Mouse (Mus musculus) NIH3T3 (cell line): ENCODE measurements around the gene Olfr574.

ENCODE experiments used
- DNase-seq: peaks from one replicate; pipeline ENCODE4 v3.0.0-alpha.2; 2012; ENCODE audit warnings: low read depth

Olfr574 gene

DNA sequence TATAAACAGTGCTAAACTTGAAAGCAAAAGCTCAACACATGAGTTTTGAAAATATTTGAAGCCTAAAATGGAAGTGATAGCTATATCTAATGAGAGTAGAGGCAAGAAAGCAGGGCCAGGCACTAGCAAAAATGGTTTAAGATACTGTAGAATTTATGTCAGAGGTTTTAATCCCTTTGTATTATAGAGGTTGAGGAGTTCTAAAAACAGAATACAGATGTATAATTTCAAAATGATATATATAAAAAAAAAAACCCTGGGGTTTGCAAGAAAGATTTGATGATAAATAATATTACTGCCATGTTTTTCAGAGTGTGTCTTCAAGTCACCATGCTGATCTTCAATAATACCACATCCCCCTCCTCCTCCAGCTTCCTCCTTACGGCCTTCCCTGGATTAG, at the start of gene Olfr574:
Olfr574 (plus strand) TSS at position 301 of the 400 bp plus-strand sequence.
- DNase-seq: no peak

DNA sequence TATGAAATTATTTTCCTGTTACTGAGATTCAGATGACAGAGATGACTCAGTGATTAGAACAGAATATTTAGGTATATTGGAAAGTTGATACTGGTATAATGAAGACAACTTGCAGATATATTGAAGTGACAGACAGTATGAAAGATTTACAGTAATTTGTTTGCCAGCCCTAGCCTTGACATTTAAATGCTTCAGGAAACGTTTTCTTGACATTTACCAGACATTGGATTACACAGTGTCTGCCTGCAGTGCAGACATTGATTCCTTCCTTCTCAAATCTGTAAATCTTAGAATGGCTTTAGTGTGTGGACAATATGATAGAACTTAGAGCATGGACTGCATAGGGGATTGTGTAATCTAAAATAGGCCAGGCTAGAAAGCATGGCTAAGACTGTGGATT, 33.0 kb upstream of the Olfr574 start:
- no peak for DNase-seq

DNA sequence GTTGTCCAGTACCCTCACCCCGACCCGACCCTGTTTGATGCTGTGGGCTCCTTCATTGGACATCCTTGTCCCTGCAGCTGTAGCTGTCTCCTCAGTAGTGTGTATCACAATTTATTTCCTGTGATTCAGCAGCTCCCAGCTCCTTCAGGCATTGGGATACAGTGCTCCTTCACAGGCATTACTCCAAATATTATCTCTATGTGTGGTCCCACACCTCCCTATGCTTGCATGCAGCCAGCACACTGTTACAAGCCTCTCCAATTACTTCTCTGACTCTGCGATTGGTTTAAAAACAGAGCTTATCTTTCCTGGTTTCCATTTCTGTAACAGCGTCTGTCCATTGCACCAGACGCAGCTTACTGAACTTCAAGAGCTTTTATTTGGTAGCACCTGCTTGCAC, 31.9 kb upstream of the Olfr574 start:
- DNase-seq: no peak

DNA sequence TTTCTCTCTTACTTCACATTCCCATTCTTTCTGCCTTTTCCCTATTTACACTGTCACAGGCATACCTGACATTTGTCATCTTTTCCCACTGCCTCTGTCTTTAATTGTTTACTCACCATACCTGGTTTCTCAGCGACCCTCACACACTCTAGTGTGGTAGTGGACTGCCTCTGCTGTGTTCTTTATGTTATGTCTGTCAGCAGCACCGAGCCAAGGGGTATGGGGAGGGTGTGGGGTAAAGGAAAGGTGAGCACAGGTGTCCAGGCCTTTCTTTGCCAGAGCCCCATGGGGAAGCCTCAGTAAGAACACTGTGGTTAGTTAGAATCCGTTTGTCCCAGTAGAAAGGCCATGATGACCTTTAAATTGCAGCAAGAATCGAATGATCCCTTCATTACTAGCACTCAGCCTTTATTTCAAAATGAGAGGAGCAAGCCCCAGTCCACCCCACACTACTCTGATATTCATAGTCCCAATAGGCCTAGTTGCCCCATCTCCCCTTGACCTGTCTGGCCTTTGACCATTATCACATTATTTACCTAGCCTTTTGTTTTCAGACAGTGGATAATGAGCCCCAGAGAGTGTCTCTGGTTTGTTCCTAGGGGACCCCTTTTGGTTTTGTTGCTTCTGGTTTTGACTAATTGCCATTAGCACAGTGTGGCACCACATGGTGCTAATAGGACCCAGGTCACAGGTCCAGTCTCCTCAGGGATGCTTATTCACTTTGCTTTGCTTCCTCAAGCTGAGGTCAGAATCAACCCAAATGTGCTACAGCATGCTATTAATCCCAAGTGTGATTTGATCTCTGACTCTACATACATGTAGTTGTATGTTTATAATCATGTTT, 31.0 kb upstream of the Olfr574 start, which contains the start of gene Olfr571:
Olfr571 (minus strand) TSS at position 505 of the 844 bp plus-strand sequence.
- DNase-seq: no peak

DNA sequence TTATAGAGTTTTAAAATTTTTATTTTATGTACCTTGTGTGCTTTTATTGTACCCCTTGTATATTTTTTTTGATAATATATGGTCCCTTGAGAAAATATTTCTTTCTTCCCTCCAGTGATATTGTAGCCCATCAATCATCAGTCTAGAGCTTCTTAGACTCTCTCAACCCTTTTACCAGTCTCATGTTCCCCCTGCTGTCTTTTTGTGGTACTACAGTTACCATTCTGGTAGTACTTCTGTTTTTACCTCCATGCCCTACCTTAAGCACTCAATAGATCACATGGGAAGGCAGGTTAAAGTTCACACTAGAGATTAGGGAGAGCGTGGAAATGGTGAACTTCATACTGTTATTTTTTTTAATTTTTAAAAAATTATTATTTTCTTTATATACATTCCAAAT, 28.6 kb upstream of the Olfr574 start:
- peak; percentile 75 for DNase-seq

DNA sequence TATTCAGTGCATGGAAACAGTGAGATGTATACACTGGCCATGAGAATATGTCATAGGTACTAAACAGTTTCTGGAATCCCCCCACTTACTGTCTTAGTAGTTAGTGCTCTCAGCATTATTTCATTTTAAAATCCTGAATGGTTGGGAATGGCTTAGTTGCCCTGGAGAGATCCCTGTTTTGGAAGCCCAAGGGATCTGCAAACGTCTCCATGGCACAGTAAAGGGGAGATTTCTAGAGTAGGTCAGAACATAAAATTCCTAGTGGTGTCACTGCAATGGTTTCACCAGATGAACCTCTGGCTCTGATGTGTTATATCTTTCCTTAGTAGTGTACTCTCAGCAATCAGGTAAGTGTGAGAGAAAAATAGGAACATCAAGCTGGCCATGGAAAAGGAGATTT, 24.2 kb upstream of the Olfr574 start, which contains the start of gene Olfr572:
Olfr572 (plus strand) TSS at position 301 of the 400 bp plus-strand sequence.
- no peak for DNase-seq

DNA sequence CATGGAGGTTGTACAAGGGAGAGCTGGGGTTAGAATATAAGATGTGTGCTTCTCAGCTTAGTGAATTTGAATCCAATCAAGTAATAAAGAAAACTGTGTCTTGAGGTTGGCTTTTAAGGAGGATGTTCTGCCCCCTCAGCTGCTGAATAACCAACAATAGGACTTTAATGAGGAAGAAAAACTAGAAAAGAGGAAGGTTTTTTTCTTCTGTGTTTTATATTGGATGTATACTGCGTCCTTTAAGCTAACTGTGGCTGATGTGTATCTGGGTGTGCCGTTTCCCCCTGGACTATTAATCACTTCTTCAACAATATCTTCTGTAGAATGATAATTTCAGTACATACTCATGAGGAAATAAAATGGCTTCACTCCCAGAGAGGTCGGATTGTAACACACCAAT, 21.2 kb upstream of the Olfr574 start:
- DNase-seq: no peak

DNA sequence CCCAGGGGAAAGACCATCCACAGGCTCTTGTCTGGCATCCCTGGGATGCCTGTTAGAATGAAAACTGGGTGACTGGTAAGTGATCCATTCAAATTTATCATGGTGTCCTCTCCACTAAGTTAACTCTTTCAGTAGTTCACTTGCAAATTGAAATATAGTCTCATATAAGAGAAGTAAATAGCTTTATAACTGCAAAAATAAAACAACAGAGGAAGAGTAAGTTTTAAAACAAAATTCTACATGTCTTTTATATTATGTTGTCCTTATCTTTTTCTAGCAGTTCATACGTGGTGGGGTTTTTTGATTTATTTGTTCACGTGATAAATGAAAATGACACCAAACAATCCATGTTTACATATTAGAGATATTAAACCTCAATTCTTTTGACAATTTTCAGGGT, 5.8 kb upstream of the Olfr574 start, which contains the start of gene Olfr573-ps1:
Olfr573-ps1 (minus strand) TSS at position 101 of the 400 bp plus-strand sequence.
- no peak for DNase-seq

DNA sequence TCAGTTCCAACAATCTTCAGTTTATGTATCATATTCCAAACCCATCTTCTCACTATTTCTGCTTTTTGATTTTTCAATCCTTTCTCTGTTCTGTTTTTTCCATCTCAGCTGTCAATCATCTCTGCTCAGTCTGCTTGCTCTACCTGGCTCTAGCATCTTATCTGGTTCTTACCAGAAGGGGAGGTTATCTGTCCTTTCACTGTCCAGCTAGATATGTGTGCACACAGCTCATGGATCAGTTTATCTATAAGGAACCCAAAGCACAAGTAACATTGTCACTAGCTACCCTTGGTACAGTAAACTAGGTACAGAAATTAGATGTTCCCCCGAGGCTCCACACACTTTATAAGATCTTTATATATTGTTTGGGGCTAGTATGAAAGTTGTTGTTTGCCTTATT, 4.8 kb upstream of the Olfr574 start:
- DNase-seq: no peak

DNA sequence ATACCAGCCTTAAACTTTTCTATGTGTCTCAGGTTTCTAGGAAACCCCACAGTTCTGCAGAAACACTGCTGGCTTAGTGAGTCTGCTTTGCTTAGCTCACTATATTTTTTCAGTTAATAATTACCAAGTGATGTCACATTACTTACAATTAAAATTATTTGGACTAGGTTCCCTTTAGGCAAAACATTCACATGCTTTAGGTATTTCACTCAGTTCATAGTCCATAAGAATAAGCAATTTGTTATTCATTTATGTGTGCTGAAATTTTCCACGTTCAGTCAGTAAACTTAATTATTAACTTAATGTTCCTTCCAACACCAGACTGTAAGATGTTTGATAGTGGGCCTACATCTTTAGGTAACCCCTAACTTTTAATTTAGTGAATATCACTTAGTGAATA, 2.5 kb downstream of the Olfr574 start:
- DNase-seq: no peak

DNA sequence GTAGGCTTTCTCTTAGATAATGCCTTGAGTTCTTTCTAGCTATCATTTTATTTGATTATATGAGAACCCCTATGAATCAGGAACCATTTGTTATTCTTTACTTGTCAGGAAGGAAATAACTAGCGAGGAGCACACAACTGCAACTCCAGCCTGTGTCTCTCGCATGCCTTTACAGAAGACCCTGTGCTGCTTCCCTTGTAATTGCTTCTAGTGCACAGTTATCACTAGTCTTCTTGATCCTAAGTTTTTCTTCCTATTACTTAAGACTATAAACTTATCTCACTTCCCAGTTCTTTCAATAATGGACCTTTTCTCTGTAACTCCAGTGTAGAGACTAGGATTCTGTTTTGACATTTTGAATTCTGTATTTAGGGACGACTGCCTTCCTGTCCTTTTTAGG, 9.9 kb downstream of the Olfr574 start:
- DNase-seq: no peak

DNA sequence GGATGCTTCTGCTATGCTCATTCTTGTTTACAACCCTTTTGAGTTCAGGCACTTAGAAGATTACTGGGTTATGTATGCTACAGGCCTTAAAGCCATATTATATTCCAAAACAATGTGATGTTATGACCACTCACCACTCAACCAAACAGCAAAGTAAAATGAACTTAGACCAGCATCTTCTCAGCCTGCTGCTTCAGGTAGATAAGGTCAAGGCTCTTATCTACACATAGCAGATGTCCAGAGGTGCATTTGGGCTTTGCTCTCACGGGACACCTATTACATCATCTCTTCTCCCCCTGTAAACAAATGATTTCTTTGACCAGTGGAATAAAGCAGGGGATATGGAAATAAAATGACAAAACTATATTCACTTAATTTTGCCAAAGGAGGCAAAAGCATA, 10.3 kb downstream of the Olfr574 start, which contains the start of gene Olfr575:
Olfr575 (minus strand) TSS at position 183 of the 400 bp plus-strand sequence.
- no peak for DNase-seq

DNA sequence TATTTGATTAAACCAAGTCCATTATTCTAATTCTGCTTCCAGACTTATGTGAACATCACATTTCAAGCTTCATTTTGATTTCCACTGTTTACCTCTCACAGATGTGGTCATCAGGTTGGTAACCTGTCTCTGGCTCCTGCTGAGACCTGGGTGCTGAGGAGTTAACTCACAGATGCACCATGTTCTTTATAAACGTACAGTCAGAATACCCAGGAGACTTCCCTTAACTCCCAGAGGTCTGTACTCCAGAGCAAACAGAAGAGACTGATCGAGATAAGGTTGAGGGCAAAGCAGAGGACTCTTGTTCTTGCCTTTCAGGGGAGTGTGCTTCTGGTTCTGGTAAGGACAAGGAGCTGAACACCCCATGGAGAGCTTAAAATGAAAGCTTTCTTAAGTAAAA, 14.1 kb downstream of the Olfr574 start, which contains the start of gene Olfr576:
Olfr576 (plus strand) TSS at position 301 of the 400 bp plus-strand sequence.
- no peak for DNase-seq

DNA sequence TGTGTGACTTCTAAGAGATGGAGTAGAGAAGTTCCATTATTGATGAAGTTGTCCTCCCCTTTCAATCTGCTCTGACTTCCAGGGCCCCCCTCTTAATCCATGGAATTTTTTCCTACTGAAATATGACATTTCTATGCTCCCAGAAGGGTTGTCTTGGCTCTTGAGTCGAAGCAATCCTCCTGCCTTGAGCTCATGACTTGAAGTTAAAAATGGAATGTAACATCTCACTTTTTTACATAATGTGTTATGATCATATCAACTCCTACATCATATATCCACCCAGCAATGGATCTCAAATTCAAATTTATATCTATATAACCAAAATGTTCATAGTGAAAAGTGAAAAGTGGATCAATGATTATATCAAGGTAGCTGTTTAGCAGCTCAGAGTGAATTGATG, 26.1 kb downstream of the Olfr574 start:
- DNase-seq: no peak

DNA sequence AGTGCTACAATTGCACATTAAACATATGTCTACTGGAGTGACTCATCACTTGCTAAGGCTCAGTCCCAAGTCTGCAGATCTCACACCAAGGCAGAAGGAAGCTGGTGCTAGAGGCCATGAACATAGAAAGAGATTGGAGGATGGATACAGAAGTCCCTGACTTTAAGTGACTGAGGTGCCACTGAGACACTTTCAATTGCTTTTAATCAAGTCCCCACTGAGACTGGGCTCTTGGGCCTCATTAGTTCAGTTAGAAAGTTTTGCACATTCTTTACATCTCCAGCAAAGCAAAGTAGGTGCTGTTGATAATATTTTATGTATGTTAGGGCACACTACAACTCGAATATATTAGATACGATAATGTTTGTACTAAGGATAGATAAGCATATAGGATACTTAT, 27.6 kb downstream of the Olfr574 start, which contains the start of gene Olfr577:
Olfr577 (minus strand) TSS at position 101 of the 400 bp plus-strand sequence.
- DNase-seq: no peak

DNA sequence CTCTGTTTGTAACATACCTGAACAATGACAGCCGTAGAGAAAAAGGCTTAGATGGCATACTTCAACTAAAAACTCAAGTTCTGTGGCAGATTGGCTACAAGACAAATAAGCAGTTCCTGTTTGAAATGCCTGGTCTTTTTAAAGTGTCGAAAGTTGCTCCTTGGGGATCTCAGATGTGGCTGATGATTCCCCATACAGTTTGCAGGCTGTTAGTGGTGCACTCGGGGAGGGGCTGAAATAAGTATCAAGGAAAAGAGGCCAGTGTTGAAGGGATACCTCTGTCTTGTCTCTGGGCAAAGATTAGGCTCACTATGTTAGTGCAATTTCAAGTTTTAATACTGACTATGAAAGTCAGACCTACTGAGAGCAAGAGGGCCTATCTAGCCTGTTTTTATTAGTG, 41.0 kb downstream of the Olfr574 start, which contains the start of gene Olfr578:
Olfr578 (minus strand) TSS at position 101 of the 400 bp plus-strand sequence.
- no peak for DNase-seq
